Mouse (Mus musculus) heart, adult 10 weeks (tissue): ENCODE data around the gene Eid2b. TPM values are rescaled to one million over a fixed set of nuclear protein-coding genes. Genes with fewer than 3 reads are reported as not detected.

Experiments
- polyA plus RNA-seq: library from polyadenylated mRNA; stranded (reverse); fragments of 350-450 nt; fragmentation: Illumina TruSeq; extraction: RNeasy Lipid Tissue Mini Kit (QIAGEN cat#74804); gene quantifications from one replicate; pipeline ENCODE4 v1.2.3, GENCODE M21; 2014; ENCODE audit warnings: low read depth, low replicate concordance

Eid2b gene
- 12.3 TPM for polyA plus RNA-seq

GRCm38 (mm10) chr7:28277615-28278278 is at the start of gene Eid2b:
Eid2b (plus strand) TSS chr7:28277739.

GRCm38 (mm10) chr7:28267129-28268041 is 10.2 kb upstream of the Eid2b start, which contains the start of gene Eid2:
Eid2 (plus strand) TSS chr7:28267881.

GRCm38 (mm10) chr7:28290638-28291590 is 13.4 kb downstream of the Eid2b start, which contains the start of gene Selenov:
Selenov (minus strand) TSS chr7:28291186.

GRCm38 (mm10) chr7:28301616-28302433 is 24.3 kb downstream of the Eid2b start, which contains the start of gene Dll3:
Dll3 (minus strand) TSS chr7:28302238.

GRCm38 (mm10) chr7:28311926-28312543 is 34.5 kb downstream of the Eid2b start, which contains the start of gene Timm50:
Timm50 (minus strand) TSS chr7:28312072.

Other genes with a start within 250 kb of the Eid2b start
- gene Psmc4, start 227.6 kb upstream of the Eid2b start, polyA plus RNA-seq: 96.3 TPM
- 0.55 TPM for gene Fcgbp, start 206.5 kb upstream of the Eid2b start, polyA plus RNA-seq
- not detected for gene 9530053A07Rik, start 148.3 kb upstream of the Eid2b start, polyA plus RNA-seq
- 49.5 TPM for gene Fbl, start 108.0 kb upstream of the Eid2b start, polyA plus RNA-seq
- 19.2 TPM for gene Dyrk1b, start 98.3 kb upstream of the Eid2b start, polyA plus RNA-seq
- 11.6 TPM for gene Eid2, start 9.9 kb upstream of the Eid2b start, polyA plus RNA-seq
- gene Selenov, start 13.4 kb downstream of the Eid2b start, polyA plus RNA-seq: not detected
- not detected for gene Dll3, start 24.5 kb downstream of the Eid2b start, polyA plus RNA-seq
- 51.5 TPM for gene Timm50, start 34.3 kb downstream of the Eid2b start, polyA plus RNA-seq
- 59.3 TPM for gene Supt5, start 61.0 kb downstream of the Eid2b start, polyA plus RNA-seq
- gene Rps16, start 72.9 kb downstream of the Eid2b start, polyA plus RNA-seq: 485 TPM
- 18.8 TPM for gene Plekhg2, start 94.9 kb downstream of the Eid2b start, polyA plus RNA-seq
- gene Zfp36, start 102.5 kb downstream of the Eid2b start, polyA plus RNA-seq: 24.9 TPM
- 27.4 TPM for gene Med29, start 115.0 kb downstream of the Eid2b start, polyA plus RNA-seq
- gene Paf1, start 115.2 kb downstream of the Eid2b start, polyA plus RNA-seq: 87.3 TPM
- gene Gmfg, start 159.7 kb downstream of the Eid2b start, polyA plus RNA-seq: 6.0 TPM
- gene Lrfn1, start 174.2 kb downstream of the Eid2b start, polyA plus RNA-seq: 0.94 TPM
- not detected for gene Ifnl2, start 232.7 kb downstream of the Eid2b start, polyA plus RNA-seq
- gene Ifnl3, start 245.1 kb downstream of the Eid2b start, polyA plus RNA-seq: not detected